Mouse (Mus musculus) MEL (cell line): ENCODE measurements around the gene Trappc10. TPM values are rescaled to one million over a fixed set of nuclear protein-coding genes. Genes with fewer than 3 reads are reported as not detected.

Source experiments
- DNase-seq: peaks from one replicate; pipeline ENCODE4 v3.0.0; 2011; ENCODE audit warnings: low read depth, low spot score
- H3K27ac ChIP-seq: 2 replicates; pipeline ENCODE4 v1.5.1; 2012; ENCODE audit warnings: low read depth, mild to moderate bottlenecking, control low read depth, low read length, moderate library complexity; ENCODE audit not compliant: control insufficient read depth
- H3K27me3 ChIP-seq, 2 experiments: fragments of 150-350 bp in 1 of 2; sonication (generic) in 1 of 2; 2 replicates each; pipeline ENCODE4 v1.6.1; 2012; ENCODE audit warnings: low read length in 2 of 2, mild to moderate bottlenecking in 2 of 2, improper control_type of control experiment in 1 of 2, moderate library complexity in 1 of 2; ENCODE audit not compliant: insufficient read depth in 2 of 2, control insufficient read depth in 1 of 2
- H3K36me3 ChIP-seq, 2 experiments: 2 replicates each; pipeline ENCODE4 v1.6.1; 2012 to 2014; ENCODE audit warnings: low read length in 2 of 2, improper control_type of control experiment in 1 of 2, inconsistent platforms in 1 of 2, mild to moderate bottlenecking in 1 of 2; ENCODE audit not compliant: insufficient read depth in 2 of 2, control insufficient read depth in 1 of 2
- H3K4me1 ChIP-seq, 2 experiments: fragments of 150-350 bp in 1 of 2; sonication (generic) in 1 of 2; 2 replicates each; pipeline ENCODE4 v1.6.1; 2012; ENCODE audit warnings: low read length in 2 of 2, improper control_type of control experiment in 1 of 2, mild to moderate bottlenecking in 1 of 2; ENCODE audit not compliant: insufficient read depth in 2 of 2, control insufficient read depth in 1 of 2
- H3K4me3 ChIP-seq, 2 experiments: fragments of 150-350 bp in 1 of 2; sonication (generic) in 1 of 2; 2 replicates each; pipeline ENCODE4 v1.5.1; 2012; ENCODE audit warnings: low read depth in 2 of 2, low read length in 2 of 2, mild to moderate bottlenecking in 2 of 2, moderate library complexity in 2 of 2, control low read depth in 1 of 2, improper control_type of control experiment in 1 of 2; ENCODE audit not compliant: control insufficient read depth in 1 of 2, insufficient read depth in 1 of 2
- H3K79me2 ChIP-seq: 2 replicates; pipeline ENCODE4 v1.6.1; 2012; ENCODE audit warnings: mild to moderate bottlenecking, low read length, moderate library complexity; ENCODE audit not compliant: control insufficient read depth, poor library complexity, insufficient read depth
- H3K9ac ChIP-seq: 2 replicates; pipeline ENCODE4 v1.6.1; 2012; ENCODE audit warnings: low read depth, mild to moderate bottlenecking, control low read depth, low read length, moderate library complexity; ENCODE audit not compliant: control insufficient read depth, poor library complexity, severe bottlenecking
- H3K9me3 ChIP-seq: fragments of 150-350 bp; sonication (generic); replicated peaks from 2 replicates; pipeline ENCODE4 v1.6.1; 2012; ENCODE audit warnings: mild to moderate bottlenecking, low read length, improper control_type of control experiment, moderate library complexity; ENCODE audit not compliant: insufficient read depth
- BHLHE40 ChIP-seq: IDR thresholded peaks from 2 replicates; pipeline ENCODE4 v1.6.1; 2012; ENCODE audit warnings: low read depth, mild to moderate bottlenecking, inconsistent platforms, low read length, improper control_type of control experiment, borderline replicate concordance
- CHD2 ChIP-seq: IDR thresholded peaks from 2 replicates; pipeline ENCODE4 v1.6.1; 2011; ENCODE audit warnings: low read length, improper control_type of control experiment
- CTCF ChIP-seq, 3 experiments: IDR thresholded peaks in 2 of 3; conservative IDR thresholded peaks in 1 of 3; 2 replicates each; pipeline ENCODE4 v1.5.1; 2011 to 2012; ENCODE audit warnings: low read length in 3 of 3, low read depth in 2 of 3, mild to moderate bottlenecking in 2 of 3, improper control_type of control experiment in 1 of 3, inconsistent platforms in 1 of 3, mixed read lengths in 1 of 3, moderate library complexity in 1 of 3; ENCODE audit not compliant: control insufficient read depth in 1 of 3, insufficient read depth in 1 of 3, poor library complexity in 1 of 3, severe bottlenecking in 1 of 3
- E2F4 ChIP-seq: IDR thresholded peaks from 2 replicates; pipeline ENCODE4 v1.6.1; 2011; ENCODE audit warnings: low read depth, low read length, improper control_type of control experiment, borderline replicate concordance
- ELF1 ChIP-seq: IDR thresholded peaks from 2 replicates; pipeline ENCODE4 v1.6.1; 2014; ENCODE audit warnings: low read depth, mild to moderate bottlenecking, inconsistent platforms, low read length, improper control_type of control experiment, moderate library complexity
- EP300 ChIP-seq, 2 experiments: IDR thresholded peaks; 2 replicates each; pipeline ENCODE4 v1.6.1; 2011; ENCODE audit warnings: improper control_type of control experiment in 2 of 2, low read length in 2 of 2, low read depth in 1 of 2, mild to moderate bottlenecking in 1 of 2
- ETS1 ChIP-seq: IDR thresholded peaks from 2 replicates; pipeline ENCODE4 v1.6.1; 2012; ENCODE audit warnings: low read depth, mild to moderate bottlenecking, inconsistent platforms, low read length, improper control_type of control experiment, moderate library complexity
- GATA1 ChIP-seq: IDR thresholded peaks from 2 replicates; pipeline ENCODE4 v1.6.1; 2011; ENCODE audit warnings: low read depth, low read length, improper control_type of control experiment
- HCFC1 ChIP-seq: IDR thresholded peaks from 2 replicates; pipeline ENCODE4 v1.6.1; 2012; ENCODE audit warnings: low read depth, mild to moderate bottlenecking, inconsistent platforms, low read length, improper control_type of control experiment, moderate library complexity
- JUND ChIP-seq: IDR thresholded peaks from 2 replicates; pipeline ENCODE4 v1.6.1; 2011; ENCODE audit warnings: low read depth, mild to moderate bottlenecking, improper control_type of control experiment, low read length
- KAT2A ChIP-seq: conservative IDR thresholded peaks from 2 replicates; pipeline ENCODE4 v1.6.1; 2012; ENCODE audit warnings: low read depth, low read length, improper control_type of control experiment, inconsistent platforms
- MAFK ChIP-seq: IDR thresholded peaks from 2 replicates; pipeline ENCODE4 v1.6.1; 2011; ENCODE audit warnings: low read depth, mild to moderate bottlenecking, low read length, improper control_type of control experiment, borderline replicate concordance
- MAX ChIP-seq: IDR thresholded peaks from 2 replicates; pipeline ENCODE4 v1.6.1; 2011; ENCODE audit warnings: low read length, improper control_type of control experiment
- MAZ ChIP-seq: IDR thresholded peaks from 2 replicates; pipeline ENCODE4 v1.6.1; 2012; ENCODE audit warnings: low read depth, mild to moderate bottlenecking, inconsistent platforms, low read length, improper control_type of control experiment
- MEF2A ChIP-seq: IDR thresholded peaks from 2 replicates; pipeline ENCODE4 v1.6.1; 2014; ENCODE audit warnings: low read depth, mild to moderate bottlenecking, inconsistent platforms, low read length, improper control_type of control experiment; ENCODE audit not compliant: poor library complexity, insufficient replicate concordance, severe bottlenecking; ENCODE audit errors: extremely low read depth
- MXI1 ChIP-seq: IDR thresholded peaks from 2 replicates; pipeline ENCODE4 v1.6.1; 2011; ENCODE audit warnings: mild to moderate bottlenecking, low read depth, low read length, improper control_type of control experiment
- MYB ChIP-seq: IDR thresholded peaks from 2 replicates; pipeline ENCODE4 v1.6.1; 2011; ENCODE audit warnings: mild to moderate bottlenecking, low read depth, low read length, improper control_type of control experiment
- POLR2AphosphoS2 ChIP-seq: IDR thresholded peaks from 2 replicates; pipeline ENCODE4 v1.6.1; 2011; ENCODE audit warnings: low read length, improper control_type of control experiment
- POLR2AphosphoS5 ChIP-seq: IDR thresholded peaks from 2 replicates; pipeline ENCODE4 v1.6.1; 2012; ENCODE audit warnings: low read depth, borderline replicate concordance, mild to moderate bottlenecking, inconsistent platforms, low read length, moderate library complexity, mixed read lengths
- SIN3A ChIP-seq: IDR thresholded peaks from 2 replicates; pipeline ENCODE4 v1.6.1; 2012; ENCODE audit warnings: low read length, improper control_type of control experiment, inconsistent platforms
- TBP ChIP-seq: IDR thresholded peaks from 2 replicates; pipeline ENCODE4 v1.8.0; 2011; ENCODE audit warnings: low read depth, low read length, improper control_type of control experiment
- TCF12 ChIP-seq: IDR thresholded peaks from 2 replicates; pipeline ENCODE4 v1.6.1; 2014; ENCODE audit warnings: low read depth, mild to moderate bottlenecking, inconsistent platforms, low read length, improper control_type of control experiment, moderate library complexity
- UBTF ChIP-seq: IDR thresholded peaks from 2 replicates; pipeline ENCODE4 v1.6.1; 2012; ENCODE audit warnings: low read depth, mild to moderate bottlenecking, inconsistent platforms, low read length, improper control_type of control experiment, moderate library complexity, borderline replicate concordance; ENCODE audit not compliant: insufficient read depth
- ZC3H11A ChIP-seq: IDR thresholded peaks from 2 replicates; pipeline ENCODE4 v1.6.1; 2012; ENCODE audit warnings: low read depth, mild to moderate bottlenecking, inconsistent platforms, low read length, improper control_type of control experiment
- ZNF384 ChIP-seq: IDR thresholded peaks from 2 replicates; pipeline ENCODE4 v1.6.1; 2012; ENCODE audit warnings: low read depth, mild to moderate bottlenecking, inconsistent platforms, low read length, improper control_type of control experiment
- polyA plus RNA-seq, 2 experiments: library from polyadenylated mRNA; stranded (reverse) in 1 of 2; unstranded in 1 of 2; fragments of >175 nt in 1 of 2; fragments of >200 nt in 1 of 2; gene quantifications; 2 replicates each; pipeline versions ENCODE4 v1.2.1 to v1.2.4; 2012; ENCODE audit warnings: low replicate concordance in 2 of 2, low read depth in 1 of 2; ENCODE audit not compliant: insufficient read length in 2 of 2, insufficient read depth in 1 of 2, missing spikeins in 1 of 2
- total RNA-seq: library from RNA; depleted of rRNA; stranded (reverse); fragments of 300-350 nt; gene quantifications from 2 replicates; pipeline ENCODE4 v1.2.3, GENCODE M21; 2012

The Trappc10 gene
- total and polyA plus RNA-seq, 3 experiments: 26.1 to 35.5 TPM; not detected in 1

GRCm38 (mm10) chr10:78288896-78289295 lies 44.5 kb upstream of the Trappc10 start:
- Histone ChIP-seq H3K9me3 (no peaks in the 10 kb centered on the region), H3K79me2 (no peaks in the 10 kb centered on the region), H3K27me3 (peaks cover 0 to 4% of the 10 kb centered on the region in 2 experiments; a peak in 2 of 4 replicates), H3K4me1 (no peaks in the 10 kb centered on the region), H3K27ac (no peak overlapping the region), H3K4me3 (no peak overlapping the region), H3K9ac (no peak overlapping the region), H3K36me3 (no peaks in the 10 kb centered on the region)
- TF ChIP-seq MAX: no peak
- no peak for TF ChIP-seq E2F4
- TF ChIP-seq CHD2: no peak
- no peak for TF ChIP-seq POLR2AphosphoS2
- TF ChIP-seq ZNF384: no peak
- no peak for TF ChIP-seq GATA1
- TF ChIP-seq KAT2A: no peak
- no peak for TF ChIP-seq ZC3H11A
- no peak for DNase-seq

- Histone ChIP-seq H3K9me3 (no peaks in the 10 kb centered on the region), H3K9ac (no peak overlapping the region), H3K79me2 (no peaks in the 10 kb centered on the region), H3K27me3 (peaks cover 0 to 4% of the 10 kb centered on the region in 2 experiments; a peak in 2 of 4 replicates), H3K4me3 (no peak overlapping the region)
- no peak for TF ChIP-seq MAZ
- TF ChIP-seq MYB: no peak
- TF ChIP-seq POLR2AphosphoS5: no peak
- no peak for TF ChIP-seq TCF12
- TF ChIP-seq TBP: no peak
- no peak for TF ChIP-seq JUND
- TF ChIP-seq, all 39 proteins: peak for 0
- no peaks in the 10 kb centered on the region for H3K4me1 ChIP-seq
- no peaks in the 10 kb centered on the region for H3K36me3 ChIP-seq
- no peak for DNase-seq
- H3K27ac ChIP-seq: no peak overlapping the region
These were observed 43.7 kb upstream of the Trappc10 start for GRCm38 (mm10) chr10:78288135-78288534.

- Histone ChIP-seq H3K4me3 (no peak overlapping the region), H3K36me3 (no peaks in the 10 kb centered on the region), H3K4me1 (no peaks in the 10 kb centered on the region), H3K27ac (no peak overlapping the region), H3K79me2 (no peaks in the 10 kb centered on the region), H3K9me3 (no peaks in the 10 kb centered on the region), H3K27me3 (peaks cover 0 to 4% of the 10 kb centered on the region in 2 experiments; a peak in 2 of 4 replicates), H3K9ac (no peak overlapping the region)
- DNase-seq: no peak
- TF ChIP-seq MAFK (no peak), MAZ (no peak), SIN3A (no peak), CTCF (IDR thresholded peaks at IDR 0.05 in 2 of 3, conservative IDR thresholded peaks at IDR 0.05 in 1 of 3; ENCODE audit: control insufficient read depth in 1 of 3, insufficient read depth in 1 of 3, low read depth in 2 of 3, low read length in 3 of 3, poor library complexity in 1 of 3, severe bottlenecking in 1 of 3) (no peak), ELF1 (no peak), MXI1 (no peak), MEF2A (no peak), BHLHE40 (no peak), UBTF (no peak), EP300 (IDR thresholded peaks at IDR 0.05; ENCODE audit: low read depth in 1 of 2, low read length in 2 of 2) (no peak), POLR2AphosphoS5 (no peak), TBP (no peak), ETS1 (no peak), KAT2A (no peak), TCF12 (no peak), HCFC1 (no peak), ZC3H11A (no peak)
These were observed 43.2 kb upstream of the Trappc10 start for GRCm38 (mm10) chr10:78287465-78288132.
